Mouse (Mus musculus) C3H10T1/2 (cell line): ENCODE results near the gene Vmn2r40. TPM values are rescaled to one million over a fixed set of nuclear protein-coding genes. Genes with fewer than 3 reads are reported as not detected.

ENCODE experiments used
- polyA plus RNA-seq, 2 experiments: library from polyadenylated mRNA; unstranded; fragments of >200 nt; fragmentation: generic; extraction: Trizol; gene quantifications; one replicate each; pipeline ENCODE4 v1.2.1; 2012; ENCODE audit warnings: missing spikeins in 2 of 2

Gene Vmn2r40
- not detected for polyA plus RNA-seq

GRCm38 (mm10) chr7:8931335-8931734, at the start of gene Vmn2r40:
Gene Vmn2r40, minus strand, starts transcription at chr7:8931435.

Other genes starting within 250 kb of the Vmn2r40 start
- gene Vmn2r39, start 99.4 kb upstream of the Vmn2r40 start, polyA plus RNA-seq: not detected
- not detected for gene Vmn2r38, start 166.4 kb upstream of the Vmn2r40 start, polyA plus RNA-seq